Mouse (Mus musculus): ENCODE measurements around the gene Klf1.

GRCm38 (mm10) chr8:84902920-84903661 is 1.4 kb downstream of the Klf1 start:
- peak; percentile 82 for TF ChIP-seq CTCF (IDR thresholded peaks at IDR 0.05; ENCODE audit: borderline replicate concordance, extremely low read depth, insufficient read depth, insufficient read length)
- TF ChIP-seq POLR2A (IDR thresholded peaks at IDR 0.05; ENCODE audit: borderline replicate concordance, extremely low read depth, insufficient read depth, insufficient read length, poor library complexity, severe bottlenecking), result no peak

Data from brain, embryonic 14.5 days (tissue).